Mouse (Mus musculus) ZHBTc4 (cell line): Measurements from ENCODE around the gene Aldh1l2.

Source experiments
- DNase-seq: peaks from one replicate; pipeline ENCODE4 v3.0.0-alpha.2; 2011; ENCODE audit warnings: low read depth, low spot score

Aldh1l2 gene

DNA sequence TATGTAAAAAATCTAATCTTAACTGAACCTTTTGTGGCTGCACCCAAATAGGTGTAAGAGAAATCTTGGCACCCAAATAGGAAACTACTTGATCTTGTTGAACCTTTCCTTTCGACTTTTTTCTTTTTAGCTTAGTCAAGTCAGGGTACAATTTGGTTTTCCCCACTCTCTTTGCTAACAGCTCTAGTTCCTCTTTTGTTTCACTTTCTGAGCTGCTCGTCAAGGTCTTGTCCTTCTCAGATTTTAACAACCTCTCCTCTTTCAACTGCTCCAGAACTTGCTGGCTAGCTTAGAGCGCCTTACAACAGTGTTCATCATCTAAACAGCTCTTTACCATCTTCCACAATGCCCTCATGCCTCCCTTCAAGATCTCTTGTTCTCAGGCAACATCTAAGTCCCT, 76.4 kb downstream of the Aldh1l2 start:
- no peak for DNase-seq

DNA sequence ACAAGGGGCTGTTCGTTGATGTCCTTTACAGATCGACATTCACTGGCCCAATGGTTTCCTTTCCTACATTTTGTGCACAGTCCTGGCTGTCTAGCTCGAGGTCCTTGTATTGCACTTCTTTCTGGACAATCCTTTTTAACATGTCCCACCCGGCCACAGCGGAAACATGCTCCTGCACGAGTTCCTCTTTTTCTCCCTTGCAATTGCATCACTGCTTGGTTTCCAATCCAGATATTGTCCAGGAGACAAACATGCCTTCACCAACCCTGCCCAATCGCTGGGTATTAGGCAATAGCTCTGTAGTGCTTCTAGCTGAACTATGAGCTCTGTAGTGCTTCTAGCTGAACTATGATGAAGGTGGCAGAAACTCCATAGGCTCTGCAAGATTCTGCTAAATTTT, 85.4 kb downstream of the Aldh1l2 start:
- no peak for DNase-seq
